Mouse (Mus musculus): ENCODE data around the gene Tmem120b. TPM values are rescaled to one million over a fixed set of nuclear protein-coding genes. Genes with fewer than 3 reads are reported as not detected.

Tmem120b gene
- total RNA-seq, 4 experiments from 2014 or later, result 9.8 to 22.3 (median 14.5) TPM

DNA sequence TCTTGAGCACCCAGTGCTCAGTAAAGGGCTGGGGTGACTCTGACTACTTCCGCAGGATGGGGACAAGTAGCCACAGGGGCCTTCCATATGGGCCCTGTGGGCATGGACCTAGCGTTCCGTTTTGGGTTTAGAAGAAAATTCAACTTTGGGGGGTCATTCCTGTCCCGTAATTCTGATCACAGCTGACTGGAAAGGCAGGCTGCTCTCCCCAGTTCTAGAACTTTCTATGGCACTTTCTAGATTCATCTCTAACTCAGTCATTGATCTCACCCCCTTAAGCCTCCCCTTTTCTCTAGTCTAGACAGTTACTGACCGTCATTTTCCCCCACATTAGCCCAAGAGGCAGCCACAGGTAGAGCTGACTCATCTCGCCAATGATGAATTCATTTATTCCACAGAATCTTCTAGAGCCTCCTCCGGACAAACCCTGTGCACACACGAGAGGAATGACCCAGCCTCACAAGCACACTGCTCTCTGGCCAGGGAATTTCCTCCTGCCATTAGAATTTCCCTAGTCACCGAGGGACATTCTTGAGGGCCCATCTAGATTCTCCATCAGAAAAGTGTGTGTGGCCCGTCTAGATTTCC lies 61.0 kb downstream of the Tmem120b start:
- DNase-seq, result no peak

DNA sequence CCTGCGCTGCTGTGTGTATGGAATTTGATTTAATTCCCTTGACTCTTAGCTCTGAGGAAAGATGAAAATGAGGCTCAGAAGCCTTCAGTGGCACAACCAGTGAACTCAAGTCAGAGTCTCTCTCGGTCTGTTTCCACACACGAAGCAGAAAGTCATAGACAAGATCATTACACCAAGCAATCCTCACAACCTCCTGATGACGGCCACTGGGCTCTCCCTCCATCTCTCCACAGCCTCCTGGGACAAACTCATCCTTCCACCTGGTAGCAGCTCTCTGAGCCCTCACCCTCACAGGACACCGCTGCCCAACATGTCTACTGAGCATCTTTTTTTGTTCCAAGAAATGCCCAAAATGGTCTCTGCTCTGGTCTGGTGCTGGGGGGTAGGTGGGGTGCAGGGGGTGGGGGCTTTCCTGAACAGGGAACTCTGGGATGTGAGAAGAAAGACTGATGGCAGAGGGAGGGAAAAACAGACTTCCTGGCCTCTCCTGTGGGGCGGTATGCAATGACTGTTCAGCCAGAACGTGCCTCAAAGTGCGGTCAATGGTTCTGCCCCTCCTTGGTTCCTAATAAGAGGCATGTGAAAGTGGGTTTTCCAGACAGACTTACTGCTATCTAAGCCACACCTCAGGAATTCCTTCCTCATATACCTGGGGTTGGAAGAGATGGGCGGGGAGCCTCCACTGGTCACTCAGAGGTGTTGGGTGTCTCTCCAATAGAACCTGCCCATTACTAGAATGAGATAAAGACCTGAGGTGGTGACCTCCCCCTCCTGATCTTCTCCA lies 62.0 kb downstream of the Tmem120b start:
- no peak for DNase-seq

DNA sequence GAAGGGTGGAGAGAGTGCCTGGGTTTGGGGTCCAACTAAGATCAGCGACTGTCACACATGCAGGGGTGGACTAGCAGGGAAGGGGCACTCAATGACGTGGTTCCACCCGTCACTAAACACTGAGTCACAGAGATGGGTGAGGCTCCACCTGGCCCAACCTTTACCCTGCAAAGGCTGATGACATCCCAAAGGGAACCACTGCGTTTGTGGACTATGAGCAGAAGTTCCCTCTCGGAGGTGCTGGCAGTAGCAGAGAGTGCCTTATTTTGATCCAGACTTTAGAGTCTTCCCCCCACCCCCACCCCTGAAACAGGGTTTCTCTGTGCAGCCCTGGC lies 62.6 kb downstream of the Tmem120b start:
- no peak for DNase-seq

DNA sequence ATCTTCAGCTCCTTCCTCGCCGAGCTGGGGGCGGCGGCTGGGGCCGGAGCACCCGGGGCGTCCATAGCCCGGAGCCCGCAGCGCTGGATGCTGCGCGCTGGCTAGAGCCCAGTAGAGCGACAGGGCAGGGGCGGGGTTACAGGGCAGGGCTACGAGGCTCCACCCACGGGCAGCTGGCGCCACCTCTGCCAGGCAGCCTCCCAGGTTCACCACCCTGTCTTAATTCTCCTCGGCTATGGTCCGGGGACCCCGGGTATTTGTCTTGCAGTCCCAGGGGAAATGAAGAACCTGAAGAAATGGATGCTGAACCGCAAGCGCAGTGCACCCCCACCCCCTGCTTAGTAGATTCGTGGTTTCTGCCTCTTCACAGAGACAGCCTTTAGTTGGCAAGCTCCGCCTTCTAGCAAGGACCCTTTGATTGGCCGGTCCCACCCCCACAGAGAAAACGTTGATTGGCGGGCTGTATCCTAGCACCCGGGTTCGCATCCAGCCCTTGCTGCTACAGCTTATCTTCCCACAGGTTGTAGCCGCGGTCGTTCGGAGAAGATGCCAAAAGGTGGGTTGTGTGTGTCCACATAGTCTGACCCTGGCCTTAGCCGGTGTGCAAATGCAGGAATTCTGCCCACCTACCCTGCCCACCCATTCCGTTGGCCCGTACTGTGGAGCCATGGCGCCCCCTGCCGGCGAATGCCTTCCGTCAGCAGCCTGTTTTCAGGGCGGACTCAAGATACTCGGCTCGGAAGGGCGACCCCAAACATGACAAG lies 64.3 kb downstream of the Tmem120b start, which contains the start of gene Rhof:
Gene Rhof, minus strand, starts transcription at position 385 of the 764 bp plus-strand sequence.
- DNase-seq, result peak; percentile 71

DNA sequence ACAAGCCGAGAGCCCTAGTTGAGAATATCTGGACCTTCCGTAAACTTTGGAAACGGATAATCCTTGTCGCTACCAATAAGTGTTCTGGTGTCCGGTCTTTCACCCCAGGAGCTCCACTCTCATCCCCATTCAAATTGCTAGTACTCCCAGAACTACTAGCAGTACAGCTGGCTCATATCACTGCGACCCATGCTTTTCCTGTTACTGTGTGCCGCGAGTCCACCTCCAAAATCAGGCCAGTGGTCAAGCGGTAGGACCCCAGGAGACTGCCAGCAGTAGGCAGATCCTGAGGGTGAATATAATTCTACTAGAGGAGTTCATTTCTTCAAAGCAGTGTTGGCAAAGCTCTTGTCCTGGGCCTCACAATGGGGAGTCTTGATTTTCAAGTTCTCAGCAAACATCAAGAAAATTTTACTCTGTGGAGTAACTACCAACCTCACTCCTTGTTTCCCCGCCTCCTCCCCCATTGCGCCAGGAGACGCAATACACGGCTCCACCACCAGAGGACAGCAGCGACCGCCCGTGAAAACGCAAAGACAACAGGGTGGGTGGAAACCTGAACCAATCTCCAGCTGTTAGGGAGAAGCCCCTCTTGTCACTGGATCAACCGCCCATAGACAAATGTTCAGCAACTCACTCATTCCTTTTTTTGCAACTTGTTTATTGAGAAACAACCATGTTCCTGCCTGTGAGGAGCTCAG lies 65.0 kb downstream of the Tmem120b start:
- DNase-seq, result peak; percentile 80

DNA sequence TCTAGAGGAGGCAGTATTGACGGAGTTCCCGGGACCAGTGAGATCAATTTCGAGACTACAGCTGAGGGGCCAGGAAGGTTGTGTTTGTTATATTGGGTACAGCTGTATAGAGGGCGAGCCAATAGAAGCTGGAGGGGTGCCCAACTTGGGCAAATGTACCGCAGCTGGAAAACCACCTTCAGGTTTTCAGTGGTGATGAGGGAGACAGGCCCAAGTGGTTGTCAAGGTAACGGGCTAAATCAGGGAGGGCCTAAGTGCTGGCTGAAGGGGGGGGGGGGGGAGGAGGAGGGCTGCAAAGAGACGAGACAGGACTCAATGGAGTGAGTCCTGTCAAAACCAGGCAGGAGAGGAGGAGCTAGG lies 65.5 kb downstream of the Tmem120b start:
- DNase-seq, result no peak

DNA sequence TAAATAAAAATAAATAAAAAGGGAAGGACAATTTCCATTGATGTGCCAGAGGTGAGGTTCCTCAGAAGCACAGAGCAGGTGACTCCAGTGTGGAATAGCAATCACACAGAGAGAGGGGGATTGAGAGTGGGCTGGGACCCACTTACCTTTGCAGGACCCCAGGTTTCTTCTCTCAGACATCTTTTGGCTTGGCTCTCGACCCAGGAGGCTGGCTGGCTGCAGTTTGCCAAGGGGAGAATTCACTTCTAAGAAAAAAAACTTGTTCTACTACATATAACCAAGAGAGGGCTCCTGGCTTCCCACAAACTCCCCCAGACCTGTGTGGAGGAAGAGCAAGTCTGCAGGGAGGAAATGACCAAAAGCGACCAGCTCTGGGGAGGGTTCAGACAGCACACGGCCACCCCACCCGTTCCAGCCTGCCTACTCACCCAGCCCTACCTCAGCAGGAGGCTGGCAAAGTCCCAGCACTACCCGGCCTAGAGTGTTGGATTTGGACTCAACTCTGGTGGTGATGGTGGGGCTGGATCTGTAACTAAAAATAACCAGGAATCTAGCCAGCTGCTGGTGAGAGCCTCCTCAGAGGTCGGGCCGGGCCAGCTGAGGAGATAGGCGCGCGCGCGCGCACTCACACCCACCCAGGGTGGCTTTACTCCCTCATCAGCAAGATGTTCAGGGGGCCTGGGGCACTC lies 66.1 kb downstream of the Tmem120b start:
- DNase-seq, result no peak

DNA sequence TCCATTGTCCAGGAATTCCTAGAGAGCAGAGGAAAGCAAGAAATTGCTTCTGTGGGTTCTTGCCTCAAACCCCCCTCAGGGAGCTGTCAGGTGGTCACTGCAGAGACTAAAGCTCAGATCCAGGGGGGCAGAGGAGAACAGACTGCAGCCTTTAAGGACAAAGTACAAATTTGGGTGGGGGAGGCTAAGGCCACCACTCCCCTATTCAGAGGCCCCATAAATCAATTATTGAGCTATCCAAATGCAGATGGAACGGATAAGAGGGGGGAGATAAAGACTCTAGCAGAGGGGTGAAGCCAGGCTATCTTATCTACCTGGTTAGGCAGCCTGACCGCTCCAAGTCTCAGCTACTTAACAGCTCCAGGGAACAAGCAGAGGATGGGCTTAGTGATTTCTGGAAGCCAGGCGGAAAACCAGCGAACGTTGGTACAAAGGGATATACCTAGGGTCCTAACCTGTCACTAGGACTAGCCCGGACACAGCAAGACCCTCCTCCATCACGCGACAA lies 66.7 kb downstream of the Tmem120b start:
- no peak for DNase-seq

DNA sequence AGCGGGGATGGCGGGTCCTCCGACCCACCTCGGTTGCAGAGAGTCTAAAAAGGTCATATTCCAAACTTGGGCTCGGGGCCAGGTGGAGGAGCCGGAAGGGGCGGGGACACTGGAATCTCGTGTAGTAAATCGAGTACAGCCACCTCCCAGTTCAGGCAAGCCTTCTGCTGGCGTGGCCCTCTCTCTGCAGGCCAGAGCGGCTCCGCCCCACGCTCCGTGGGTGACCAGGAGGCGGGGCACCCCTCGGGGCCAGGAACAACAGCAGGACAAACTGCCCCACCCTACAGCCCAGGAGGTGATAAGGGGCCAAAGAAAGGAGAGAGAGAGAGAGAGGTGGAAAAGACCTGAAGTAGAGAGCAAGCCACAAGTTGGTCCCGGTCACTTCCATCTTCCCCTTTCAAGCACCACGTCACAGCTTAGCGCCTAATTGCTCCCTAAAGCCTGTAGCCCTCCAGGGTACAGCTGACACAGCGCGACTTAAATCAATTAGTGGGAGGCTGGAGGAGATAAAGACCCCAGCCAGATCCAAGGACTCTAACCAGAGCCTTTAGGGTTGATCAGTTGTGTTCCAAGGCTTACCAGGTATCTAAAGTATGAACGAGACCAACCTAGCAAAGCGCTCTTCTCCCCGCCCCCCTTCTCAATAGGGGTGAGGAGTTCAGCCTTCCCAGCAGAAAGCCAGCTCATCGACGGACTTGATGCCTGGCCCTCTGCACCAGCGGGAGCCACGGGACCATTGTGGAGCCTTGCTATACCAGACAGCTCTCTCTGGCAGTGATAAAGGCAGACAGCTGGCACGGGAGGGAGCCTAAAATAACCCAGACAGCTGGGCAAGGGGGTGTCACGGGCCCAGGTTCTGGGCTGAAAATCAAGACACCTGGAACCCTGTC lies 67.5 kb downstream of the Tmem120b start:
- peak; percentile 95 for DNase-seq

DNA sequence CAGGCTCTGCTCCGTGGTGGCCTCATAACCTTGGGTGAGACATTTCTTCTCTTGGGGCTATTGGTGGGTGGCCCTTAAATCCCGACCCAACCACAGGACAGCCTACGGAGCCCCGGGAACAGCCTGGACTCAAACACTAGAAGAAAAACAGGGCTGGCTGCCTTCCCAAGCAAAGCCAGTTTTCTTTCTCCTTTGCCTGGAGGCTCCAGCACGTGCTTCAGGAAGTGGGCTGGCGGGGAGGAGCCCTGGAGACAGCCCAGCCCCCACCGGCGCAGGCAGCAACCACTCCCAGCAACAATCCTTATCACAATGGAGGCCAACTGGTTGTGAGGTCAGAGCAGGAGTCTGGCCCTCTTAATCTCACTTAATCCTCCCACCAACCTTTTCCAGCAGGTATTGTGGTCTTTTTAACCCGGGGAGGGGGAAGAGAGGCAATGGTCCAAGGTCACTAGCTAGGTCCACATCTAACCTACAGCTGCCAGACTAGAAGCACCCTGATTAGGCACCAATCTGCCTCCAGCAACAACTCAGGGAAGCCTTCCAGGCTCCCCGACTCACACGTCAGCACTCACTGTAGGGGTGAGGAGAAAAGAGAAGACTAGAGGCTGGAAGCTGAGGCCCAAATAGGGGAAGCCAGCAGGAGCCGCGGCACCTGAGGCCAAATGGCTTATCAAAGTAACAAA lies 68.3 kb downstream of the Tmem120b start:
- peak; percentile 93 for DNase-seq

DNA sequence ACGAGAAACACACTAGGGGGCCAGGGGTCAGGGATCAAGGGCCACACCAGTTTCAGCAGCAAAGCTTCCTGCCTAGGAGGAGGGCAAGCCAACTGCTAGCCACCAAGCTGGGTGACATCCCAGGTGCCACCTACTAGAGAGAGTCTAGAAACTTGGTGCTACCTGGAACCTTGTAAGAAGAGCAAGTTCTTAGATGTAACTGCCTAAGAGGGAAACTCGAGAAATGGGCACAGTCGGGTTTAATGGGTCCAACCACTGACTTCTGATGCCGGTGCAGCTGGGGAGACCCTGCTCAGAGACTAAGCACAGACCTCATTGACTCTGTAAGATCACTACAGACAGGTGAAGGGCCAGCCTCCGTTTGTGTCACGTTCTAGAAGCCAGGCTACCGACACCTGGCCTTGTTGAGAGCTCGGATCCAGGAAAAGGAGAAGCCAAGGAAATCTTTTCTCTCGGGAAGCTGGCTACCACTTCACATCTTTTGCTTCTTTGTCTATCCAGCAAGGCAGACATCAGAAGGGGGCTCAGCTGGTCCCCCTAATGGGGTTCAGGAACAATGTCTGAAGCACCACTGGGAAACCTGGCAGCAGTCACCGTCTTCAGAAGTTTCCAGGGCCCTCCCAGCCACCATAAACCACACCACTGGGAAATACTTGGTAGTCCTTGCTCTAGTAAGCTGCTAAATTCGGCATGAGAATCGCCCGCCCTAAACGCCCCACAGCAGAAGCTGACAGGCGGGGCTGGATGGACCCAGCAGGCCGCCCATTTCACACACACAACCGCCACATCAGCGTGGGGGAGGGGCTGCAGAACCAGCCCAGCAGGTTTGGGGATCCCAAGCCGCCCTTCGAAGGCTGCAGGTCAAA lies 69.1 kb downstream of the Tmem120b start:
- DNase-seq, result peak; percentile 85

DNA sequence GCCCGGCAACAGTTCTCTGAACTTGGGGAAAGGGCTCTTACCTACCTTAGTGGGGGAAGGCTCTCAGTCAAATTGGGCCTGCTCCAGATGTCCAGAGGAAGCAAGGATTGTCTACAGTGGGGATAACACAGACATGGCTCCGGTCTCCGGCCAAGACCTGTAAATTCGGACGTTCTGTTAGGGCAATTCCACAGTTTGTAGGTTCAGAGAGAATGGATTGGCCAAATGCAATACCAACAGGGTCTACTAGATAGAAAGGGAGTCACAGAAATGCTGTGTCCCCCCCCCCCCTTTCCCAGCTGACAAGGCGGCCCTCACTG lies 69.7 kb downstream of the Tmem120b start:
- DNase-seq, result no peak

DNA sequence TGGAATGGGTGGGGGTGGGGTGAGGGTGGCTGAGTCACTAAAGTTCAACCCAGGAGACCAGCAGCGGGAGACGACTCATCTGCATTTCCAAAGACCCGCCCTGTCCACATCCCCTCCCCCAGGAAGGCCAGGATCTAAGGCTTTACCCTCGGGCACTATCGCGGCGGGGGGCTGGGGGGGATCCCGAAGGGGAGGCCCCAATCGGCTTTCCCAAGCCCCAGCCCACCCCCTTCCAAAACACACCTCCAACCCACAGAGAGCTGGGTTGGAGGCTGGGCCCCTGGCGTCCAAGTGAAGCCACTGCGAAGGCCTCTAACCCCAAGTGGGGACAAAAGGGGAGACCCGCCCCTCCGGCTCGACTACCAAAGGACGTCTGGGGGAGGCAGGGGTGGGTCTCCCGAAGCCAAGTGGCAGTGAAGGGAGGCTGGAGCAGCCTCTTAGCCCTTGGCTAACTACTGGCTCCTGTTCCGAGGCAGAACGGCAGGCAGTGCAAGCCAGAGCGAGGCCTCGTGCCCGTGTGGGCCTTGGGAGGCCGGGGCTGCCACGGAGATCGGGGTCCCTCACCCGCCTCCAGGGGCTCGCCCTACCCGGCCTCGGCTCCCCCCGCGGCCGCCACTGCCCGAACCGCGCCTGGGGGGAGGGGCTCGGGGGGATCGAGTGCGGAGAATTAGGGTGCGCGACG lies 70.2 kb downstream of the Tmem120b start:
- peak; percentile 82 for DNase-seq

DNA sequence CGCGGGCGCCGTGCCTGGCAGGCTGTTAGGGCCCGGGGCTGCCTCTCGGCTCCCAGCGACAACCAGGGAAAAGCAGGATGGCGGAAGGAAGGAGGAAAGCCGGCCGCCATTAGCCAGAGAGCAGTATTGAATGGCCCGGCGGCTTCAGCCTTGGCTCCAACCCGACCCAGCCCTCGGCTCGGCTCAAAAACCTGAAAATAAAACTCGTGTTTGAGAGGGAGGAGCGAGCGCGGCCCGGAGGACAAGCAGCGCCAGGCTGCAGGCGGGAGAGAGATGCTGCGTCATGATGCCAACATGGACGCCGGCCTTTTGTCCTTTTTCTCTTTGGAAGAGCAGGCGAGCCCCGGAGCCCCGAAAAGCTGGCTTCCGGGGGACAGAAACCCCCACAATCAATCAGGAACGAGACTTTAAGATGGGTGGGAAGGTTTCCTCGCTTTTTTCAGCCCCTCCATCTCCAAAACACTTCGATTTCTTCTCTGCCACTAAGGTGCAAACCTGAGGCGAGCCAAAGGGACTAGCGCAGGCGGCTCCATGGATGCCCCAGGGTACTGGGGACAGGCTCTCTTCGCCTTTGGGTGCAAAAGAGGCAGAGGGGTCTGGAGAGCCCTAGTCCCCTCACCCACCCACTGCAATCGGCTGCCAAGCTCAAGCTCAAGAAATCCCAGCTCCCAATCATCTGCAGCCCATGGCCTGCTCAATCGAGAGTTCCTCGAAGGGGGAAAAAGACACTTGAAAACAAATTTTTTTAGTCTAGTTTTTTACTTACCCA lies 70.9 kb downstream of the Tmem120b start:
- DNase-seq, result peak; percentile 86

DNA sequence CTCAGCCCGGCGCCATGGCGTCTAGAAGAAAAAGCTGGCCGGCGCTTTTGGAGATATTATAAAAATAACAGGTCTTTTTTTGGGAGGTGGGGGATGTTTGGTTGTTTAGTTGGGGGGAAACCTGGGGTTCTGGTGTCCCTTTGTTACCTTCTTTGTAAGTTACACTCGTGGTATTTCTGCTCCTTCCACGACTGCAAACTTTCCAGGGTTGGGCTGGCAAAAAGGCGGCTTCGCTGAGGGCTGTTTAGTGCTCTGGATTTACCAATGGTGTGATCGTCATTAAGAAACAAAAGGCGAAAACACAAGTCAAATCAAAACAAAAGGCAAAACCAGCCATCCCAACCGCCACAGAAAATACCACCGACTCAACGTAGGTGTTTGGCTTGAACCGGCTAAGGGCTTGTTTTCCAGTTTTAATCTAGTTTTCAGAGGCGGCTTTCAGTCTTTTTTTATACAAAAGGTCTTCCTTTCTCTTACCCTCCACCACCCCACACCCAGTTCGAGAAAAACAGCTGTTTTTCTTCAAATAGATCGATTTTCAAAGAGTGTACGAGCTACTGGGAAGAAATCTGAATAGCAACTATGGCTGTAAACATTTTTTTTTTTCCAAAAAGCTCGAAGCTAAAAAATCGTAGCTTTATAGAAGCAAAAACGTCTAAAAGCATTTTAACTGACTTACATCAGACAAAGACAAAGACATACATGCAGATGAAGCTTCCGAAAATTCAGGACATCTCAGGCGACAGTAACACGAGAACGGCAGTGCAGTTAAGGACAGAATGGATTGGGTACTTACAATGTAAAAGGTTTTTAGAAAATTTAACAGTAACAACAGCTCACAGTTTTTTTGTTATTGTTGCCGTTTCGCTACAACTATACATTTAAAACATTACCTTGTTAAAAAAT lies 71.8 kb downstream of the Tmem120b start:
- DNase-seq, result no peak

DNA sequence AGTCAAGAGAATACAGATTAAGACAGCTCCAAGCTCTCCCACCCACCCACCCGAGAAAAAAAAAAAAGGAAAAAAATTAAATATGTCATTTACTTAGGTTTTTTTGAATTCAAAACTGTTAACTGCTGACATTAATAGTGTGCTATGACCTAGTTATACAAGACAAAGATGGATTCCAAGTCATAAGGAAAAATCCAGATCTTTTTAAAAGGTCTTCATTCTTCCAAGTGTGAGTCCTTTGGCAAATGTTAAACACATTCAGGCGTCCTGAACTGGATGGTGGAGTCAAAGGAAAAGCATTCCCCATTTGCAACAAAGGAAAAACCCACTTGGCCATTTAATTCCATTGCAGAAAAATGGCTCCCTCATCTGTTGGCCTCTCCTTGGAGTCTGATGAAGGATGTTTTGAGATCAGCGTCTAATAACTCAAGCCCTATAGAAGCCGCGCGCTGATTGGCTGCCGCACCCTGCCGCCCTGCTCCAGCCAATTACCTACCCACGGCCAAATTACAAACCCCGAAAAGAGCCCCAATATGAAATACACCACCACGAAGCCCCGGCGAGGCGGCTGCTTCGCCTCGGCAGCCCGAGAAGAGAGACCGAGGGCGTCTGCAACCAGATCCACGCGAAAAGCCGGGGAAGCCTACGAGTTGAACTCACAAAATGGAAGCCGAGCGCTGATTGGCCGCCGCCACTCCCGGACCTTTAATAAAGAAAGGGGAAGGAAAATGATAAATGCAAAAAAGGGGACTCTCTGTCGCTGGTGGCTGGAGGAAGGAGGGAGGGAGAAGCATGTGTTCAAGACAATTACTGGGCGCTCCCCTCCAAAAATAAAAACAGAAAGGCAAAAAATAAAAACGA lies 72.7 kb downstream of the Tmem120b start:
- DNase-seq, result peak; percentile 91
